Mouse (Mus musculus): ENCODE results near the gene Fbxl18. TPM values are rescaled to one million over a fixed set of nuclear protein-coding genes. Genes with fewer than 3 reads are reported as not detected.
"Not testable (repeated sequence)": the region's sequence is repeated elsewhere in the genome, so short reads cannot be mapped to it uniquely, and the experiment has no call there.

The Fbxl18 gene
- total RNA-seq, 2 experiments from 2014 or later: 9.7 to 9.8 TPM

DNA sequence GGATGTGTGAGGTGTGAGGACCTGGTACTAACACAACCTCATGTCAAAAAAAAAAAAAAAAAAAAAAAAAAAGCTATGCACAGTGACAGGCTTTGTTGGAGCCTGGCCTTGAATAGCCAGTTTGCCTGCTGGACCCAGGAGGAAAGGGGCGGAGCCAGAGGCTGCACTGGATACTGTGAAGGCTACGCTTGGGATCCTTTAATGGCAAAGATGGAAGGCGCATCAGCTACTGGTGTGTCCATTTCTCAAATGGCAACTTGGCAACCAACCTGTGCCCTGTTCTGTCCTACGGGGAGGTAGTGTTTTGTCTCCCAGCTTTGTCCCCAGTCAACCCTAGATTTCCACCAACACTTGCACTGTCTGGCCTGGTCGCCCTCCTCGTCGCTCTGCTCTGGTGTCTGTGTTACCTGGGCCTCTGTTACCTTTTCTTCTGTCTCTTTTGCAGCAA lies 6.2 kb upstream of the Fbxl18 start:
- no peak for DNase-seq (ENCODE audit: low spot score in 2 of 2)

DNA sequence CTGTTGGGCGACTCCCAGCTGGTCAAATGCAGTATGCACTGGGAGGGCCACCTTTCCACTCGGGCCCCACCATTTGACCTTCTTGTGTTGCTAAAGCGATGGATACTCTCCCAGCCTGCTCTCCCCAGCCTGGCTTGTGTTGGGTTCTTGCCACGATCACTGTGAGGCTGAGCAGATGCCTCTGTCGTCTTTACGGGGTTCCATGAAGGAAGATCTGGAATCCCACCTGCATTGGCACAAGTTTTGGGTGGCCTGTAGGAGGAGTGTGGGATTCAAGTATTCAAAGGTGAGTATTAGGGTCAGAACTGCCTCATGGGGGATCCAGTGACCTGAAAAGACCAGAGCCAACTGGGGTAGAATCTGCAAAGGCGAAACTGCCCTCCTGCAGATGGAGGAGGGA lies 5.4 kb upstream of the Fbxl18 start:
- DNase-seq (ENCODE audit: low spot score in 2 of 2): no peak

DNA sequence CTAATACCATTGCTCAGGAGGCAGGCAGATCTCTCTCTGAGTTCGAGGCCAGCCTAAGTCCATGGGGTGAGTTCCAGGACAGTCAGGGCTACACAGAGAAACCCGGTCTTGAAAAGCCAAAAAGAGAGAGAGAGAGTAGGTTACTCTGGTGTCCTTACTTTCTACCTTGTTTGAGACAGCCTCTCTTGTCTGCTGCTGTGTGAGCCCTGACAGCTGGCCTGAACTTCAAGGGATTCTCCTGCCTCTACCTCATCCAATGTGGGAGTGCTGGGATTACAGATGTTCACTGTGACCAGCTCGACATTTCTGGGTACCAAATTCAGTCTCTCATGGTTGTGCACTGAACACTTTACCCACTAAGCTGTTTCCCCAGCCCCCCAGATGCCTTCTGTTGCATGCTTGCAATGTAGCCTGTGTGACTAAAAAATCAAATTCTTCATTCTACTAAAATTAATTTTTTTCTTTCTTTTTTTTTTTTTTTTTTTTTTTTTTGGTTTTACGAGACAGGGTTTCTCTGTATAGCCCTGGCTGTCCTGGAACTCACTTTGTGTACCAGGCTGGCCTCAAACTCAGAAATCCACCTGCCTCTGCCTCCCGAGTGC lies 4.8 kb upstream of the Fbxl18 start:
- no peak for DNase-seq (ENCODE audit: low spot score in 2 of 2)

DNA sequence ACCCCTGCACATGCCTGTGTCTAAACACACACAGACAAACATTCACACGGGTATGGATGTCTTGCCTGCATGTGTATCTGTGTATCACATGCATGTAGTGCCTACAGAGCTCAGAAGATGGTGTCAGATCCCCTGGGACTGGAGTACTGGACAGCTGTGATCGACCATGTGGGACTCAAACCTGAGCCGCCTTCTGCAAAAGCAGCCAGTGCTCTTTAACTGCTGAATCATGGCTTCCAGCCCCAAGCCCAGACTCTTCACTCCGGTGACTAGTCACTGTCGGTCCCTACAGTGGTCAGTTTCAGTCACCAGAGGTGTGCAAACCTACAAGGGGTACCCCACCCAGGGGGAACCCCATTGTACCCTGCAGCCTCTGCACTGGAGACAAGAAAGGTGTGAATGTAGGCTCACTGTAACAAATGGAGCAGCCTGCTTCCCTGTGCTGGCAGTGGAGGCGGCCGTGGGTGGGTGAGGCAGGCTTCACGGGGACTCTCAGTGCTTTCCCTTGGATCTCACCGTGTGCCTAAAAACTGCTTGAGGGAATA lies 3.9 kb upstream of the Fbxl18 start:
- DNase-seq (ENCODE audit: low spot score in 2 of 2): no peak

DNA sequence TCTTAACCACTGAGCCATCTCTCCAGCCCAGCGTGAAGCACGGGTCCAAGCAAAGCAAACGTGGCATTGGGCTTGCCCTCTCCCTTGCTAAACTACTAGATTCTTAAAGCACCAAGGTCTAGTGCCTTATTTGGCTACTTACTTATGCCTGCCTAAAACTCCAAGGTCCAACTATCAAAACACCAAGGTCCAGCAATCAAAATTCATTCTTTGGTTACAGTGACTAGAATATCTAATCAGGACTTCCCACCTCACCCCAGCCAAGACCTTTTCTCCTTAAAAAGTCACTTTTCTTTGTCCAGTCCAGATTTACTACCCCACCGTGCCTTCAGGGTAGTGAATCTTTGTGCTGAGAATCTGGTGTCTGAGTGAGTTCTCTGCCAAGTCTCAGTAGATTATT lies 3.1 kb upstream of the Fbxl18 start:
- no peak for DNase-seq (ENCODE audit: low spot score in 2 of 2)

DNA sequence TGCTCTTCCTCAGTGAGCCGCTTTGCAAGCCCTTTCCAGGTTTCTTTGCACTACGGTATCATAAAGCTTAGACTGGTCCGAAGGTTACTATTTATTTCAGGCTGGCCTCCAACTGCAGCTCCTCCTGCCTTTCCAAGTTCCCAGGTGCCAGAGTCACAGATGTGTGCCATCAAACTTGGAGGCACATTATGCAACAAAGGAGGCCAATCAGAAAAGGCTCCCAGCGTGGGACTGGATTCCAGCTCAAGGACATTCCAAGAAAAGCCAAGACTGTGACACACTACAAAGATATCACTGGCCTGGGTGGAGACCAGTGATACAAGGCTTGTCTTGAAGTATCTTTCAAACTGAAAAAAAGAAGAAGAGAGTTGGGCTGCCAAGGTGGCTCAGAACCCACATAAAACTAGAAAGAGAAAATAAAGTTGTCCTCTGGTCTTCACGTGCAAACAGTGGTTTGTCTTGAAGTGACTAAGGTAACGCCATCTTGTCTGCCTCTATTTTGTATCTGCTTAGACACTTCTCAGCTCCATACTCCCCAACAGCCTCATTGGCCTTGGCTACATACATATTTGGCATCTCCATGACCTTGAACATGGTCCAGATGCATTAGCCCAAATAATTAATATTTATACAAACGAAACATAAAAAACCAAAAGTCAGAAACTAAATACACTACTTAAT lies 2.5 kb upstream of the Fbxl18 start:
- DNase-seq (ENCODE audit: low spot score in 2 of 2): no peak

DNA sequence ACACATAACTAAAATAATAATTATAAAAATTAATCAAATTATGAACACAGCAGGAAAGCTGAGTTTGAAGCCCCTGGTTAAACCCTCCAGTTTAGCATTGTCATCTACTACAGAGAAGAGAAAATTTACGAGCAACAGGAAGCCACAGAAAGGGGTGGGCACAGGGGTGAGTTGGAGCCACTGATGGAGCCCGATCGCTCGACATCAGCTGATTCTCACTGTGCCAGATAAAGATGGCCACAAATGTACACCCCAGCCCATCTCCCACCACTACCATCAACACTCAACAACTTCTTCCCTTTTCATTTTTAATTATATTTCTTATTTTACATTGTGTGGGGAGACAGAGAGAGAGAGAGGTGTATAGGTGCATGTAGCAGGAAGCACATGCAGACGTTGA lies 1.5 kb upstream of the Fbxl18 start:
- no peak for DNase-seq (ENCODE audit: low spot score in 2 of 2)

DNA sequence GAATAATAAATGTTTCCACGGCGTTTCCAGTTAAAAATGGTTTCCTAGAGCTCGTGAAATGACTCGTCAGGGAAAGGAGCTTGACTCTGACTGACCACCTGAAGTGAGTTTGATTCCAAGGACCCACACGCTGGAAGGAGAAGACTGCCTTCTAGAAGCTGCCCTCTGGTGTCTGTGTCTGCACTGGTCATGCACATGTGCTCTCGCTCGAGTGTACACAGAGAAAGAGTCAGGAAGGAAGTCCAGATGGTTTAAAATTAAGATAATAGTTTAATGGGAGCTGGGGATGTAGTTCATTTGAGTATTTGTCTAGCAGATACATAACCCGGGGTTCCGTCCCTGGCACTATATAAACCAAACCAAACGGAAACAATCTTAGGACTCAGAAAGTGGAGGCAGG lies 971 bp upstream of the Fbxl18 start:
- no peak for DNase-seq (ENCODE audit: low spot score in 2 of 2)

DNA sequence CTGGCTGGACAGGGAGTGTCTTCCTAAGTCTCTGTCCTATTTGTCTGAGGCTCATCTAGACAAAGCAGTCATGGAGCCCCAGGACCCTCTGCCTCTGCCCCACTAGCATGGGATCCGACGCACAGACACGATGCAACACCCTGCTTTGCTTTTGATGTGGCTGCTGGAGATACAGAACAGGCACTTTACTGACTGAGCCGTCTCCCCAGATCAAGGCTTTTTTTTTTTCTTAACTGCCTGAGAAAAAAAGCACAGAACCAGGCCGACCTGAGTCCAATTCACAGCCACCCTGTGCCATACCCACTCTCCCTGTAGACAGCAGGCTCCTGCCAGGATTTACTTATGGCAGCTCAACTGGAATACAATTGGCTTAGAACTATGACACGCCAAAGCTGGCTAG lies 3.8 kb downstream of the Fbxl18 start:
- DNase-seq (ENCODE audit: low spot score in 2 of 2): no peak

DNA sequence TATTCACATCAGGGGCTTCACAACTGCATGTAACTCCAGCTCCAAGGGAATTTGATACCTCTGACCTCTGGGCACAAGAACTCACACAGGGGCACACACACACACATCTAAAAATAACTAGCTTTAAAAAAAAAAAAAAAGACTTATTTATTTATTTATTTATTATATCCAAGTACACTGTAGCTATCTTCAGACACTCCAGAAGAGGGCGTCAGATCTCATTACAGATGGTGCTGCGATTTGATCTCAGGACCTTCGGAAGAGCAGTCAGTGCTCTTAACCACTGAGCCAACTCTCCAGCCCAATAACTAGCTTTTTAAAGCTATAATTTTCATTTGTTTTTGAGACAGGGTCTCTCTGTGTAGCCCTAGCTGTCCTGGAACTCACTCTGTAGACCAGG lies 7.7 kb downstream of the Fbxl18 start:
- not testable (repeated sequence) for DNase-seq (ENCODE audit: low spot score in 2 of 2)

DNA sequence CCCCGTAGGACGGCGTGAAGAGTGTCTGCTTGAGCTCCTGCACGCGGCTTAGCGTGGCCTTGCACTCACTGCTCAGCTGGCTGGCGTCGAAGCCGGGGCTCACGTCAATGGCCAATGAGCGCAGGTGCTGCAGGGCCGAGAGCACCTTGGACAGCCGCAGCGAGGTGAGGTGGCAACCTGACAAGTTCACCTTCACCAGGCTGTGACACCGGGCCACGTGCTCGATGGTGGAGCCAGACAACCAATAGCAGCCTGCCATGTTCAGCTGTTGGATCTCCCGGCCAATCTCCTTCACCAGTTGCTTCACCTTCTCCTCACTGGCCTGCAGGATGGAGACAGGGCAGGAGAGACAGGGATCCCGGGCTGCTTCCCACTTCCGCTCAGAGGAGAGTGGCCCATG lies 8.5 kb downstream of the Fbxl18 start:
- no peak for DNase-seq (ENCODE audit: low spot score in 2 of 2)

DNA sequence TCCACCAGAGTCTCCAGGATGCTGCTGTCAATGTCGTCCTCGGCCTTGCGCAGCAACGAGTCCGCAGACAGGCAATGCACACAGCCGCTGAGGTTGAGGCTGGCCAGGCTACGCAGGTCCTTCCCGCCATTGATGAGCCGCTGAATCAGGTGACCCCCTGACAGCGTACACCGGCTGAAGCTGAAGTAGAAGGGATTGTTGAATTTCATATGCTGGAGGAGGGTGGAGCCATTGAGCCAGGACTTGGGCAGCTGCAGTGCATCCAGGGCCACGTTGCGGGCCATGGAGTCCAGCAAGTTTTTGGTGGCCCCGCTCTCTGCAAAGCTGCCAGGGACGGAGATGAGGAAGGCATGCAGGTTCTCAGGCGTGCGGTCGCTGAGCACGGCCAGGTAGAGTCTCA lies 9.0 kb downstream of the Fbxl18 start:
- no peak for DNase-seq (ENCODE audit: low spot score in 2 of 2)

DNA sequence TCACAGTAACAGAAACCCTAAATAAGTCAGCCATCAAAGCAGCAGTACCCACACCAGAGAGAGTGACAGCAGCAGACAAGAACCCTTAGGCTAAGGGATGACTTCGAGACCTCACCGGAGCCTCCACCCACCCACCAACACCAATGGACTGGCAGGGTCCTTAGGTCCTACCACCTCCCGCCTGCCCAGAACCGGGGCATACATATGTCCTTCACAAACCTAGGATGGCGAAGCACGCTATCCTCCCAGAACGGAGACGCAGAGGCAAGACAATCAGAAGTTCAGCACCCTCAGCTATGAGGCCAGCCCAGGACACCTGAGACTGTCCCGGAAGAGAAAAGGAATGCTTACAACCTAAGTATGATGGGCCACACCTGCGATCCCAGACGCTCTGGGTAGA lies 12.8 kb downstream of the Fbxl18 start:
- DNase-seq (ENCODE audit: low spot score in 2 of 2): no peak

DNA sequence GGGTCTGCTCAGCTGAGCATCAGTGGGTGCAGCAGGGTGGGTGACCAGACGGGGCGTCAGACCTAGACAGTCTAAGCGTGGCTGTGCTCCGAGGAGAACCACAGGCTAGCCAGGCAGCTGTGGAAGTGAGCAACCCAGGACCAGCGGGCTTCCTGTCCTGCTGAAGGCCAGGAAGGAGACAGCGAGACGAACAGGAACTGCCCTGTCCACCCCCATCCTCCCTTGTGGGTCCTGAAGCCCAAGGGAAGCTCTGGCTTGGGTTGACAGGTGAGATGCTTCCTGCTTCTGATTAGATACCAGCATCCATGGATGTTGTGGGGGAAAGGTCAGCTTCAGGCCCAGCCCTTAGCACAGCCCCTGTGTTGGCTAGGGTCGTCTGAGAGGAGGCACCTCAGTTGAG lies 13.3 kb downstream of the Fbxl18 start:
- DNase-seq (ENCODE audit: low spot score in 2 of 2): no peak

DNA sequence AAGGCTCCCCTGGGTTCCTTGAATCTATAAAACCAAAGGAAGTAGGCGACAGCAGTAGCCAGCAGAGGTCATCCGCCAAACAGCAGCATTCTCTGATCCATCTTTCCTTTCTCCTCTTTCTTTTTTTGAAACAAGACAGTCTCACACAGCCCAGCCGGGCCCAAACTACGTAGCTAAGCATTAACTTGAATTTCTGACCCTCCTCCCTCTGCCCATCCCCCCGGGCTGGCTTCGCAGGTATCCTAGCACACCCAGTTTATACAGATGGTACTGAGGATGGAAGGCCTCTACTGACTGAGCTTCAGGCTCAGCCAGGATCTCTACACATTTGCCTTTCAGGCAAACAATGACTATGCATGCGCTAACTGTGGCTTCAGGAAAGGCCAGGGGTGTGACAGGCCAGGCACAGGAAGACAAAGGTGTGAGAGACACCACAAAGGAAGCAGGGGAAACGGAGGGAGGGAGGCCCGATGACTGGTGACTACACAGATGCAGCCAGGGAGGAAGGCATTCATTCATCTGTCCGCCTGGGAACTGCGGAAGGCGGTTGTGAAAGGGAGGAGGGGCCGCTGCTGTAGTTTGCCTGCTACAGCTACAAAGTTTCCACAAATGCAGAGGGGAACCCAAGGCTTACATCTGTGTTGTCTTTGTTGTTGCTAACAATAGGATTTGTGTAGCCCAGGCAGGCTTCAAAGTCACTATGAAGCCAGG lies 14.3 kb downstream of the Fbxl18 start:
- no peak for DNase-seq (ENCODE audit: low spot score in 2 of 2)

DNA sequence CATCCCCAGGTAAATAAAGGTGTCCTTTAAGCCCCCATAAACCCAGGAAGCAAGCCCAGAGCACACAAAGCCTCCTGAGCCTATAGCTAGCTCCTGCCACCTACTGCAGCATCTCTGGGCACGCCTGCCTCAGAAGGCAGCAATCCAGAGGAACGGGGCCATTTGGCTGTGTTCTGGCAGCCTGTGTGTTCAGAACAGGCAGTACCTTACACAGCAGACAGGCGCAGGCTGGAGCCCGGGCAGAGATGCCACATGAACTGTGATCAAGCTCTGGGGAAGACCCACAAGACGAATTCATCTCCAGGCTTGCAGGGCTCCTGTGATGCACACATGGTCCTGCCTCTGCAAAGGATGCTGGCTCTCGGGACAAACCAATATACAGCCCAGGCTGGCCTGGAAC lies 15.0 kb downstream of the Fbxl18 start:
- no peak for DNase-seq (ENCODE audit: low spot score in 2 of 2)

DNA sequence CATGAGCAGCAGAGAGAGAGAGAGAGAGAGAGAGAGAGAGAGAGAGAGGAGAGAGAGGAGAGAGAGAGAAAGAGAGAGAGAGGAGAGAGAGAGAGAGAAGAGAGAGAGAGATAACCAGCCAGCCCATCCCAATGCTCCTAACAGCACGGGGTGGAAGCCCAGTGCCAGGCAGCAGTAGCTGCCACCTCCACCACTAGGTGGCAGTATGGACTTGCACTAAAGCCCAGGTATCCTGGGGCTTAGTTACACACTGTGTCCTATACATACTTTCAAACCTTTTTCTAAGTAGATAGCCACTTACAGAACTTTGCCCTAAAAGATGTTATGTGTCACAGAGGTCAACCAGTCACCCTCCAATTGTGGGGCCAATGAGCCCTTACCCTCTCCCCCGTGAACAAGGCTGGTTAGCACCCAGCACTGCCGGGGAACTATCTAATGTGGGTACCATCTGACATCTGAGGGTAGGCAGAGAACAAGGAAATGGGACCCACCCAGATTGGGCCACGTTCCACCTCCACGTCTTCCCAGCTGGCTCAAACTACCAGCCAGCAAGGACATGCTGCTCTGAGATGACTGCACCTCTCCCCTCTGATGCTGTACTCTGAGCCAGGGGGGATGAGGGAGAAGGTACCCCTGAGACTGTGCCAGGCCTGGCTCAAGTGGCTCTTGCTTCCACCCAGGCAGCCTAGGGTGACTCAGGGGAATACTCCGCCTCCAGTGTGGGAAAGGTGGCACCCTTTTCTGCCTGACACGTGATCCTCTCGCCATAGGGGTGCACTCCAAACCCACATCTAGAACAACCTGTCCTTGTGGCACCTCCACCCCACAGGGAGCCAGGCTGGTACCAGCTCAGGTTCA lies 15.7 kb downstream of the Fbxl18 start:
- peak; percentile 66 to 80 for DNase-seq (ENCODE audit: low spot score in 2 of 2)

DNA sequence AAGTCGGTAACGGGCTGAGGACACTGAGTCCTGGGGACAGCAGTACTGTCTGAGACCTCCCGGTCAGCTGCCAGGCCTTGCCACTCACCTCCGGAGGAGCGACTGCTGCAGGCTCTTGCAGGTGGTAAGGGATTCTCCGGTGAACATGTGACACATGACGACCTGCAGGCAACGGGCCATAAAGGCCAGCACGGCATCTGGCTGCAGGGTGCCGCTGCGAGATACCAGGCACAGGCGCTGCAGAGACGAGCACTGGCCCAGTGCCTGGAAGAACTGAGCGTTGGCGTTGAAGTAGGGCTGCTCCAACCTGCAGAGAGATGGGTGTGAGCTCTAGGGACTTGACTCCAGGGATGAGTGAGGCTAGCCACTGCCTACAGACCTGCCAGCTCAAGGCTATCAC lies 16.7 kb downstream of the Fbxl18 start:
- peak in 1 of 2 experiments; percentile 16 for DNase-seq (ENCODE audit: low spot score in 2 of 2)

DNA sequence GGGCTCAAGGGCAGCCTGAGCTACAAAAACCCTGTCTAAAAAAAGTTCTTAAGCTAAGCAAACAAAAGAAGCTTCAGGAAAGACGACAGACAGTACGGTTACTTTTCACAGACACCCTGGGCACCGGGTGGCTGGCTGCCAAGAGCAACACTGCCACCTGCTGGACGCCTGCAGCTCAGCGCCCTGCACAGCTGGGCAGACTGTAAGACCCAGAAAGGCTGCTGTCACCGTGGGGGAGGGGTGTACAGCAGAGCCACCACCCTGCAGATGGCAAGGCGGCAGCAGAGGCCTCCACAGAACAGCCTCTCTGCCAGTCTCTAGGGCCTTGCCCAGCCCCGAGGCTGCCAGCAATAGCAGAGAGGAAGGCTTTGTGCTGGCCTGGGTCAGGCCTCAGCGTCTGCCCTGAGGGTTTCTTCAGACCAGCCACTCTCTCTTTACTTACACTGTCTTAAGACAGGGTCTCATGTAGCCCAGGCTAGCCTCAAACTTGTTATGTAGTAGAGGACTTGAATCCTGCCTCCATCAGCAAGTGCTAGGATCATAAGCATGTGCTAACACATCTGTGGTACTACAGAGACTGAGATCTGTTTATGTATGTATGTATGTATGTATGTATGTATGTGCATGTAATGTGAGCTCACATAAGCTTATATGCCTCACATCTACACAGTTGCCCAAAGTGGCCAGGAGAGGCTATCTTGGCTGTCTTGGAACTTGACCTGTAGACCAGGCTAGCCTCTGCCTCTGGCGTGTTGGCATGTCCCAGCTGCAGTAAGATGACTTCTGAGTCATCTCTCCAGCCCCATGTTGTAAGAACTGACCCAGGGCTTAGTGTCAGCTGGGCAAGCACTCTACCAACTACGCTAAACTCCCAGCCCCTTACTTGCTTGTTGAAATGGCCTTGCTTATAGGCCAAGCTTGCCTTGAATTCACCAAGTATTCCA lies 17.6 kb downstream of the Fbxl18 start:
- peak; percentile 86 to 88 for DNase-seq (ENCODE audit: low spot score in 2 of 2)

DNA sequence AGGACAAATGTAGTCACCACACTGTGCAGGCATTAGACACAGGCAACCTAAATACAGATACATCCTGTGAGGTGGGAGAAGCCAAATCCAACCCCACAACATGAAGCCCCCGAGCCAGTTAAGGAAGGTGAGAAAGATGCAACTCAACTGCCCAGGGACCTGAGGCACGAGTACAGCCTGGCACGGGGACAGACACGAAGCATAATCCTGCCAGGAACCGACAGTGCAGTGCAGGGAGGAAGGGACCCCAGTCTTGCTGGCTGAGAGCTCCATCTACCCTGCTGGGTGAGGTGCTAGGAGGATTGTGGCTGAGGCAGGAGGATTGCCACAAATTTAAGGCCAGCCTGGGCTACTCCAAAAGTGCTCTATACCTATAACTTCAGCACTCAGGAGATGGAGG lies 18.3 kb downstream of the Fbxl18 start:
- peak in 1 of 2 experiments; percentile 18 for DNase-seq (ENCODE audit: low spot score in 2 of 2)

Measured in gastrocnemius, postnatal 4 days (tissue).